Mouse (Mus musculus) MEL (cell line): ENCODE measurements at regions not wholly inside any gene's neighbourhood (a gene's known extent, or its start where the extent isn't known, plus 50 kb on each side); places are given as distances from the start of the nearest gene placed in this dataset.

Experiments used
- DNase-seq: peaks from one replicate; pipeline ENCODE4 v3.0.0; 2011; ENCODE audit warnings: low read depth, low spot score
- H3K27ac ChIP-seq: 2 replicates; pipeline ENCODE4 v1.5.1; 2012; ENCODE audit warnings: low read depth, mild to moderate bottlenecking, control low read depth, low read length, moderate library complexity; ENCODE audit not compliant: control insufficient read depth
- H3K27me3 ChIP-seq, 2 experiments: fragments of 150-350 bp in 1 of 2; sonication (generic) in 1 of 2; 2 replicates each; pipeline ENCODE4 v1.6.1; 2012; ENCODE audit warnings: low read length in 2 of 2, mild to moderate bottlenecking in 2 of 2, improper control_type of control experiment in 1 of 2, moderate library complexity in 1 of 2; ENCODE audit not compliant: insufficient read depth in 2 of 2, control insufficient read depth in 1 of 2
- H3K36me3 ChIP-seq, 2 experiments: 2 replicates each; pipeline ENCODE4 v1.6.1; 2012 to 2014; ENCODE audit warnings: low read length in 2 of 2, improper control_type of control experiment in 1 of 2, inconsistent platforms in 1 of 2, mild to moderate bottlenecking in 1 of 2; ENCODE audit not compliant: insufficient read depth in 2 of 2, control insufficient read depth in 1 of 2
- H3K4me1 ChIP-seq, 2 experiments: fragments of 150-350 bp in 1 of 2; sonication (generic) in 1 of 2; 2 replicates each; pipeline ENCODE4 v1.6.1; 2012; ENCODE audit warnings: low read length in 2 of 2, improper control_type of control experiment in 1 of 2, mild to moderate bottlenecking in 1 of 2; ENCODE audit not compliant: insufficient read depth in 2 of 2, control insufficient read depth in 1 of 2
- H3K4me3 ChIP-seq, 2 experiments: fragments of 150-350 bp in 1 of 2; sonication (generic) in 1 of 2; 2 replicates each; pipeline ENCODE4 v1.5.1; 2012; ENCODE audit warnings: low read depth in 2 of 2, low read length in 2 of 2, mild to moderate bottlenecking in 2 of 2, moderate library complexity in 2 of 2, control low read depth in 1 of 2, improper control_type of control experiment in 1 of 2; ENCODE audit not compliant: control insufficient read depth in 1 of 2, insufficient read depth in 1 of 2
- H3K79me2 ChIP-seq: 2 replicates; pipeline ENCODE4 v1.6.1; 2012; ENCODE audit warnings: mild to moderate bottlenecking, low read length, moderate library complexity; ENCODE audit not compliant: control insufficient read depth, poor library complexity, insufficient read depth
- H3K9ac ChIP-seq: 2 replicates; pipeline ENCODE4 v1.6.1; 2012; ENCODE audit warnings: low read depth, mild to moderate bottlenecking, control low read depth, low read length, moderate library complexity; ENCODE audit not compliant: control insufficient read depth, poor library complexity, severe bottlenecking
- H3K9me3 ChIP-seq: fragments of 150-350 bp; sonication (generic); replicated peaks from 2 replicates; pipeline ENCODE4 v1.6.1; 2012; ENCODE audit warnings: mild to moderate bottlenecking, low read length, improper control_type of control experiment, moderate library complexity; ENCODE audit not compliant: insufficient read depth
- CHD1 ChIP-seq: IDR thresholded peaks from 2 replicates; pipeline ENCODE4 v1.6.1; 2012; ENCODE audit warnings: low read depth, mild to moderate bottlenecking, inconsistent platforms, low read length, improper control_type of control experiment
- CHD2 ChIP-seq: IDR thresholded peaks from 2 replicates; pipeline ENCODE4 v1.6.1; 2011; ENCODE audit warnings: low read length, improper control_type of control experiment
- ETS1 ChIP-seq: IDR thresholded peaks from 2 replicates; pipeline ENCODE4 v1.6.1; 2012; ENCODE audit warnings: low read depth, mild to moderate bottlenecking, inconsistent platforms, low read length, improper control_type of control experiment, moderate library complexity
- GABPA ChIP-seq: IDR thresholded peaks from 2 replicates; pipeline ENCODE4 v1.6.1; 2012; ENCODE audit warnings: low read depth, mild to moderate bottlenecking, inconsistent platforms, low read length, improper control_type of control experiment, moderate library complexity
- GATA1 ChIP-seq: IDR thresholded peaks from 2 replicates; pipeline ENCODE4 v1.6.1; 2011; ENCODE audit warnings: low read depth, low read length, improper control_type of control experiment
- HCFC1 ChIP-seq: IDR thresholded peaks from 2 replicates; pipeline ENCODE4 v1.6.1; 2012; ENCODE audit warnings: low read depth, mild to moderate bottlenecking, inconsistent platforms, low read length, improper control_type of control experiment, moderate library complexity
- JUND ChIP-seq: IDR thresholded peaks from 2 replicates; pipeline ENCODE4 v1.6.1; 2011; ENCODE audit warnings: low read depth, mild to moderate bottlenecking, improper control_type of control experiment, low read length
- KAT2A ChIP-seq: conservative IDR thresholded peaks from 2 replicates; pipeline ENCODE4 v1.6.1; 2012; ENCODE audit warnings: low read depth, low read length, improper control_type of control experiment, inconsistent platforms
- MAX ChIP-seq: IDR thresholded peaks from 2 replicates; pipeline ENCODE4 v1.6.1; 2011; ENCODE audit warnings: low read length, improper control_type of control experiment
- MAZ ChIP-seq: IDR thresholded peaks from 2 replicates; pipeline ENCODE4 v1.6.1; 2012; ENCODE audit warnings: low read depth, mild to moderate bottlenecking, inconsistent platforms, low read length, improper control_type of control experiment
- MEF2A ChIP-seq: IDR thresholded peaks from 2 replicates; pipeline ENCODE4 v1.6.1; 2014; ENCODE audit warnings: low read depth, mild to moderate bottlenecking, inconsistent platforms, low read length, improper control_type of control experiment; ENCODE audit not compliant: poor library complexity, insufficient replicate concordance, severe bottlenecking; ENCODE audit errors: extremely low read depth
- MYB ChIP-seq: IDR thresholded peaks from 2 replicates; pipeline ENCODE4 v1.6.1; 2011; ENCODE audit warnings: mild to moderate bottlenecking, low read depth, low read length, improper control_type of control experiment
- POLR2A ChIP-seq, 2 experiments: IDR thresholded peaks; 2 replicates each; pipeline ENCODE4 v1.6.1; 2011 to 2012; ENCODE audit warnings: low read length in 2 of 2, mild to moderate bottlenecking in 2 of 2, control low read depth in 1 of 2, improper control_type of control experiment in 1 of 2, low read depth in 1 of 2, moderate library complexity in 1 of 2; ENCODE audit not compliant: control insufficient read depth in 1 of 2, insufficient read depth in 1 of 2, poor library complexity in 1 of 2
- POLR2AphosphoS5 ChIP-seq: IDR thresholded peaks from 2 replicates; pipeline ENCODE4 v1.6.1; 2012; ENCODE audit warnings: low read depth, borderline replicate concordance, mild to moderate bottlenecking, inconsistent platforms, low read length, moderate library complexity, mixed read lengths
- SIN3A ChIP-seq: IDR thresholded peaks from 2 replicates; pipeline ENCODE4 v1.6.1; 2012; ENCODE audit warnings: low read length, improper control_type of control experiment, inconsistent platforms
- TCF12 ChIP-seq: IDR thresholded peaks from 2 replicates; pipeline ENCODE4 v1.6.1; 2014; ENCODE audit warnings: low read depth, mild to moderate bottlenecking, inconsistent platforms, low read length, improper control_type of control experiment, moderate library complexity
- UBTF ChIP-seq: IDR thresholded peaks from 2 replicates; pipeline ENCODE4 v1.6.1; 2012; ENCODE audit warnings: low read depth, mild to moderate bottlenecking, inconsistent platforms, low read length, improper control_type of control experiment, moderate library complexity, borderline replicate concordance; ENCODE audit not compliant: insufficient read depth
- USF1 ChIP-seq: IDR thresholded peaks from 2 replicates; pipeline ENCODE4 v1.6.1; 2014; ENCODE audit warnings: low read depth, mild to moderate bottlenecking, inconsistent platforms, low read length, improper control_type of control experiment, moderate library complexity
- ZC3H11A ChIP-seq: IDR thresholded peaks from 2 replicates; pipeline ENCODE4 v1.6.1; 2012; ENCODE audit warnings: low read depth, mild to moderate bottlenecking, inconsistent platforms, low read length, improper control_type of control experiment
- ZMIZ1 ChIP-seq: IDR thresholded peaks from 2 replicates; pipeline ENCODE4 v1.6.1; 2012; ENCODE audit warnings: low read depth, mild to moderate bottlenecking, inconsistent platforms, low read length, improper control_type of control experiment, moderate library complexity
- ZNF384 ChIP-seq: IDR thresholded peaks from 2 replicates; pipeline ENCODE4 v1.6.1; 2012; ENCODE audit warnings: low read depth, mild to moderate bottlenecking, inconsistent platforms, low read length, improper control_type of control experiment

- H3K27ac ChIP-seq, result no peak overlapping the region
- DNase-seq, result no peak
- H3K27me3 ChIP-seq, result no peaks in the 10 kb centered on the region
- no peaks in the 10 kb centered on the region for H3K36me3 ChIP-seq
- no peaks in the 10 kb centered on the region for H3K4me1 ChIP-seq
- no peak overlapping the region for H3K9ac ChIP-seq
- TF ChIP-seq SIN3A (no peak), ETS1 (no peak), MYB (no peak)
- no peaks in the 10 kb centered on the region for H3K79me2 ChIP-seq
- H3K4me3 ChIP-seq, result no peak overlapping the region
- H3K9me3 ChIP-seq, result no peaks in the 10 kb centered on the region
These were observed 112.0 kb downstream of the Klhl25 start for GRCm38 (mm10) chr7:75959903-75960620.

GRCm38 (mm10) chr7:75968177-75968576, 120.1 kb downstream of the Klhl25 start:
- no peak for TF ChIP-seq UBTF
- no peak for TF ChIP-seq ZC3H11A
- TF ChIP-seq TCF12, result no peak
- no peak for TF ChIP-seq CHD2
- no peak for TF ChIP-seq MEF2A
- TF ChIP-seq POLR2A (IDR thresholded peaks at IDR 0.05; ENCODE audit: control insufficient read depth in 1 of 2, insufficient read depth in 1 of 2, low read depth in 1 of 2, low read length in 2 of 2, poor library complexity in 1 of 2), result no peak
- TF ChIP-seq MAX, result no peak
- TF ChIP-seq KAT2A, result no peak
- TF ChIP-seq GABPA, result no peak
- no peak for TF ChIP-seq ZNF384
- TF ChIP-seq MAZ, result no peak
- TF ChIP-seq ZMIZ1, result no peak
- TF ChIP-seq HCFC1, result no peak
- no peak for TF ChIP-seq USF1
- TF ChIP-seq JUND, result no peak
- no peak for TF ChIP-seq POLR2AphosphoS5
- no peak for TF ChIP-seq GATA1
- TF ChIP-seq CHD1, result no peak
- TF ChIP-seq, all 39 proteins: peak for 0
- Histone ChIP-seq H3K27ac (no peak overlapping the region), H3K27me3 (no peaks in the 10 kb centered on the region), H3K4me3 (no peak overlapping the region), H3K4me1 (no peaks in the 10 kb centered on the region), H3K9me3 (no peaks in the 10 kb centered on the region), H3K36me3 (no peaks in the 10 kb centered on the region), H3K9ac (no peak overlapping the region), H3K79me2 (no peaks in the 10 kb centered on the region)
- DNase-seq, result no peak
